Mouse (Mus musculus) frontal cortex, adult 2 months (tissue): ENCODE data around the gene Tekt1. TPM values are rescaled to one million over a fixed set of nuclear protein-coding genes. Genes with fewer than 3 reads are reported as not detected.
"Not testable (repeated sequence)": the region's sequence is repeated elsewhere in the genome, so short reads cannot be mapped to it uniquely, and the experiment has no call there.

Source experiments
- DNase-seq, 2 experiments: peaks; one replicate each; pipeline ENCODE4 v3.0.0; 2022; ENCODE audit warnings: low spot score in 1 of 2; ENCODE audit errors: extremely low spot score in 1 of 2
- polyA plus RNA-seq: library from polyadenylated mRNA; depleted of rRNA; stranded (reverse); fragments of >200 nt; gene quantifications from 2 replicates; pipeline ENCODE4 v1.2.3, GENCODE M21; 2012

The Tekt1 gene
- polyA plus RNA-seq, 1 experiment = 1.9 TPM

- peak in 1 of 2 experiments; percentile 68 for DNase-seq
Observed at GRCm38 (mm10) chr11:72343904-72344303, 18.3 kb downstream of the Tekt1 start.

- DNase-seq = not testable (repeated sequence)
Observed at GRCm38 (mm10) chr11:72343238-72343625, 19.0 kb downstream of the Tekt1 start.

- peak in 1 of 2 experiments; percentile 81 for DNase-seq
Observed at GRCm38 (mm10) chr11:72342549-72343237, 19.5 kb downstream of the Tekt1 start.

- no peak for DNase-seq
Observed at GRCm38 (mm10) chr11:72339716-72340115, 22.5 kb downstream of the Tekt1 start.

- DNase-seq = no peak
Observed at GRCm38 (mm10) chr11:72338437-72338871, 23.8 kb downstream of the Tekt1 start.

GRCm38 (mm10) chr11:72336726-72337125 lies 25.5 kb downstream of the Tekt1 start:
- no peak for DNase-seq

GRCm38 (mm10) chr11:72334653-72335052 lies 27.6 kb downstream of the Tekt1 start:
- no peak for DNase-seq

- DNase-seq = peak; percentile 30 to 76
Observed at GRCm38 (mm10) chr11:72332951-72333667, 29.1 kb downstream of the Tekt1 start.

GRCm38 (mm10) chr11:72325701-72326100 lies 36.5 kb downstream of the Tekt1 start:
- DNase-seq = no peak

GRCm38 (mm10) chr11:72324431-72324830 lies 37.8 kb downstream of the Tekt1 start:
- DNase-seq = no peak

- DNase-seq = no peak
Observed at GRCm38 (mm10) chr11:72318026-72318425, 44.2 kb downstream of the Tekt1 start.

- DNase-seq = peak in 1 of 2 experiments; percentile 71
Observed at GRCm38 (mm10) chr11:72314151-72314895, 47.9 kb downstream of the Tekt1 start, which contains the start of gene Fbxo39. Gene Fbxo39, plus strand, starts transcription at chr11:72314444.

GRCm38 (mm10) chr11:72311355-72312001 lies 50.8 kb downstream of the Tekt1 start:
- no peak for DNase-seq

GRCm38 (mm10) chr11:72310491-72310890 lies 51.8 kb downstream of the Tekt1 start:
- no peak for DNase-seq

- no peak for DNase-seq
Observed at GRCm38 (mm10) chr11:72308982-72309381, 53.3 kb downstream of the Tekt1 start.

- DNase-seq = peak; percentile 26 to 72
Observed at GRCm38 (mm10) chr11:72307461-72307860, 54.8 kb downstream of the Tekt1 start.

- peak; percentile 50 to 74 for DNase-seq
Observed at GRCm38 (mm10) chr11:72302230-72302629, 60.0 kb downstream of the Tekt1 start.

- peak in 1 of 2 experiments; percentile 44 for DNase-seq
Observed at GRCm38 (mm10) chr11:72301334-72301733, 60.9 kb downstream of the Tekt1 start, which contains the start of gene Xaf1. Gene Xaf1, plus strand, starts transcription at chr11:72301629.
